Mouse (Mus musculus): ENCODE results near the gene Cacnb3.

DNA sequence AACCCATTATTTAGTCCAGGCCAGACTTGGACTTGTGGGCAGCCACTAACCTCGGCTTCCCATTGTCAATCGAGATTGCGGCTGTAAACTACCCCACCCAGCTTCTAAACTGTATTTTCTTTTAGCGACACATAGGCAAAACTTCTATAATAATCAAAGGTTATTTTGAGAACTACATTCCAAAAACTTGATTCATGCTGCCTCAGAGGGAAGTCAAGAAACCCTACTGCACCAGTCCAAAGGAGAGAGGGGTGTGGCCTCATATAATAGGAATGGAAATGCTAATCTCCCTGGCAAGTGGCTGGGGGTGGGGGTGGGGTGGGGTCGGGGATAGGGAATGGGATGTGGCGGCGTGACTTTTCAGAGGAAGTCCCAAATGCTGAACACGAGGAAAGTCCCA, 4.6 kb upstream of the Cacnb3 start:
- TF ChIP-seq CTCF (conservative IDR thresholded peaks at IDR 0.05; ENCODE audit: insufficient read depth, insufficient read length, low read depth, low read length): no peak
- TF ChIP-seq POLR2A (IDR thresholded peaks at IDR 0.05; ENCODE audit: low read depth, low read length): no peak
